15 mouse cellular contexts compared by ENCODE assay signal in genomic region chr6:134601766-134602165, GRCm38 (mm10). TPM values are rescaled to one million over a fixed set of nuclear protein-coding genes. Genes with fewer than 3 reads are reported as not detected.
A peak's percentile ranks its signal among the peaks of the same experiment; 100 is the strongest.
DNase-seq lines count a peak whose midpoint lies in the region; ATAC-seq and TF ChIP-seq lines count a peak whose summit lies in the region.
"Had no signal": no experiment of that assay in that cellular context is flagged by ENCODE, and none has a peak within 500 bp of the region (broad histone marks: within the 10 kb centered on the region; RNA-seq: fewer than 3 reads in every experiment).

No protein-coding gene starts in this region.

- DNase-seq in gastrocnemius, adult 2 months: peak; percentile 36
- DNase-seq in gastrocnemius, postnatal 14 days: no peak
- DNase-seq in embryonic facial prominence, embryonic 10.5 days (ENCODE audit: low spot score): no peak
- DNase-seq in kidney, adult 9 months: peak; percentile 90
- no peak for DNase-seq in retina, postnatal 1 day
- no peak for DNase-seq in cerebellum, adult 9-10 months
- DNase-seq in spleen, postnatal 14 days (ENCODE audit: low spot score in 2 of 2): no peak
- DNase-seq: right cerebral cortex, adult 18-20 months had no signal

- 48% methylated on average over 3 of the region's 3 CpGs for WGBS in embryonic facial prominence, embryonic 10.5 days
- WGBS in liver, embryonic 16.5 days (ENCODE audit: insufficient replicate concordance): 34% methylated on average over 3 of the region's 3 CpGs

- intact Hi-C loops in gastrocnemius, adult 2 months (cut with DNase I): no loop called here
- intact Hi-C loops in gastrocnemius, postnatal 14 days (cut with DNase I; ENCODE audit: low total_unique reads): no loop called here

- no peak overlapping the region for H3K4me2 ChIP-seq in liver, embryonic 16.5 days (ENCODE audit: low read depth, low read length)
- H3K4me2 ChIP-seq: heart, embryonic 13.5 days had no signal

- peaks cover 25% of the 10 kb centered on the region for H3K4me1 ChIP-seq in embryonic facial prominence, embryonic 10.5 days
- no peaks in the 10 kb centered on the region; the same call in 1 of the 2 replicates for H3K4me1 ChIP-seq in liver, embryonic 16.5 days (ENCODE audit: control insufficient read depth, low read depth, low read length)

- no peak for TF ChIP-seq CTCF in gastrocnemius, adult 2 months (IDR thresholded peaks at IDR 0.05)

- no peaks in the 10 kb centered on the region for H3K9me3 ChIP-seq in embryonic facial prominence, embryonic 10.5 days
- H3K9me3 ChIP-seq in liver, embryonic 16.5 days (replicated peaks; ENCODE audit: control insufficient read depth, low read length): no peaks in the 10 kb centered on the region
- H3K9me3 ChIP-seq: forebrain, embryonic 10.5 days; heart, embryonic 13.5 days had no signal

- peak overlapping the region; percentile 13; the same call in 1 of the 2 replicates for H3K4me3 ChIP-seq in gastrocnemius, adult 2 months
- H3K4me3 ChIP-seq in embryonic facial prominence, embryonic 10.5 days: no peak overlapping the region
- no peak overlapping the region for H3K4me3 ChIP-seq in liver, embryonic 16.5 days (ENCODE audit: low read depth, low read length)
- H3K4me3 ChIP-seq: forebrain, embryonic 10.5 days; heart, embryonic 13.5 days; left cerebral cortex, adult 2 months had no signal

- H3K27me3 ChIP-seq in embryonic facial prominence, embryonic 10.5 days (replicated peaks; ENCODE audit: low read depth, poor library complexity, severe bottlenecking): no peaks in the 10 kb centered on the region
- H3K27me3 ChIP-seq in liver, embryonic 16.5 days (ENCODE audit: control insufficient read depth, insufficient read depth, low read depth, low read length): no peaks in the 10 kb centered on the region
- H3K27me3 ChIP-seq: heart, embryonic 13.5 days had no signal

- ATAC-seq in liver, embryonic 16.5 days (ENCODE audit: low read depth): peak; percentile 71
- ATAC-seq: CD4-positive, CD25-positive, alpha-beta regulatory T cell, adult 4 months; hindbrain, embryonic 16.5 days had no signal

- H3K36me3 ChIP-seq in embryonic facial prominence, embryonic 10.5 days (replicated peaks): no peaks in the 10 kb centered on the region
- H3K36me3 ChIP-seq in liver, embryonic 16.5 days (ENCODE audit: control insufficient read depth, insufficient read depth): no peaks in the 10 kb centered on the region
- H3K36me3 ChIP-seq: forebrain, embryonic 10.5 days; heart, embryonic 13.5 days had no signal

- peak overlapping the region; percentile 76 for H3K27ac ChIP-seq in gastrocnemius, adult 2 months
- peak overlapping the region; percentile 52; the same call in 1 of the 2 replicates for H3K27ac ChIP-seq in embryonic facial prominence, embryonic 10.5 days (replicated peaks)
- H3K27ac ChIP-seq in liver, embryonic 16.5 days (ENCODE audit: low read length): peak overlapping the region; percentile 60
- H3K27ac ChIP-seq: forebrain, embryonic 10.5 days; heart, embryonic 13.5 days; left cerebral cortex, adult 2 months; macrophage had no signal

- H3K9ac ChIP-seq in liver, embryonic 16.5 days (ENCODE audit: low read depth, low read length): no peak overlapping the region
- H3K9ac ChIP-seq: heart, embryonic 13.5 days had no signal

RNA-seq across cellular contexts. Expression of gene Mansc1, which starts 30.5 kb away (rescaled TPM):
- 1 to 10 TPM in 1 of 2 experiments, under 1 TPM in 1; 0.98 to 1.1 TPM for total RNA-seq in gastrocnemius, adult 2 months (2021)
- total RNA-seq in gastrocnemius, postnatal 14 days (2021): 1 to 10 TPM; 2.8 to 3.4 TPM
- polyA plus RNA-seq in embryonic facial prominence, embryonic 10.5 days (2016; fragmentation: Nextera tagmentation; extraction: Ambion mirVana): 0.44 and 0.71 TPM in 2 replicates
- 0.78 and 0.80 TPM in 2 replicates for polyA plus RNA-seq in liver, embryonic 16.5 days (2015; fragmentation: Nextera tagmentation; extraction: Ambion mirVana)

RNA-seq across cellular contexts. Expression of gene Lrp6, which starts 35.0 kb away (rescaled TPM):
- total RNA-seq in gastrocnemius, adult 2 months (2021): 10 to 100 TPM; 45.0 to 46.7 TPM
- 10 to 100 TPM; 40.9 to 41.9 TPM for total RNA-seq in gastrocnemius, postnatal 14 days (2021)
- 27.1 and 27.8 TPM in 2 replicates for polyA plus RNA-seq in embryonic facial prominence, embryonic 10.5 days (2016; fragmentation: Nextera tagmentation; extraction: Ambion mirVana)
- polyA plus RNA-seq in liver, embryonic 16.5 days (2015; fragmentation: Nextera tagmentation; extraction: Ambion mirVana): 6.6 and 7.8 TPM in 2 replicates

RNA-seq across cellular contexts. Expression of gene Borcs5, which starts 37.5 kb away (rescaled TPM):
- total RNA-seq in gastrocnemius, adult 2 months (2021): 10 to 100 TPM; 15.1 to 17.1 TPM
- total RNA-seq in gastrocnemius, postnatal 14 days (2021): 10 to 100 TPM; 11.0 to 12.0 TPM
- 17.7 and 18.4 TPM in 2 replicates for polyA plus RNA-seq in embryonic facial prominence, embryonic 10.5 days (2016; fragmentation: Nextera tagmentation; extraction: Ambion mirVana)
- polyA plus RNA-seq in liver, embryonic 16.5 days (2015; fragmentation: Nextera tagmentation; extraction: Ambion mirVana): 6.4 and 8.2 TPM in 2 replicates

Comparison
In these comparisons a context has a peak if more than half of its experiments do, and no peak if none do; other contexts are left out.
1. DNase-seq: peak in gastrocnemius, adult 2 months (single experiment) and kidney, adult 9 months (single experiment); none in gastrocnemius, postnatal 14 days (single experiment), embryonic facial prominence, embryonic 10.5 days (single experiment), retina, postnatal 1 day (single experiment), cerebellum, adult 9-10 months (single experiment) and spleen, postnatal 14 days (0 of 2).
2. Peak in every context shown above with its lines, with median percentiles within 50 percentile points of each other: H3K27ac ChIP-seq.